Mouse (Mus musculus): ENCODE data around the gene Limch1.

Limch1 gene

DNA sequence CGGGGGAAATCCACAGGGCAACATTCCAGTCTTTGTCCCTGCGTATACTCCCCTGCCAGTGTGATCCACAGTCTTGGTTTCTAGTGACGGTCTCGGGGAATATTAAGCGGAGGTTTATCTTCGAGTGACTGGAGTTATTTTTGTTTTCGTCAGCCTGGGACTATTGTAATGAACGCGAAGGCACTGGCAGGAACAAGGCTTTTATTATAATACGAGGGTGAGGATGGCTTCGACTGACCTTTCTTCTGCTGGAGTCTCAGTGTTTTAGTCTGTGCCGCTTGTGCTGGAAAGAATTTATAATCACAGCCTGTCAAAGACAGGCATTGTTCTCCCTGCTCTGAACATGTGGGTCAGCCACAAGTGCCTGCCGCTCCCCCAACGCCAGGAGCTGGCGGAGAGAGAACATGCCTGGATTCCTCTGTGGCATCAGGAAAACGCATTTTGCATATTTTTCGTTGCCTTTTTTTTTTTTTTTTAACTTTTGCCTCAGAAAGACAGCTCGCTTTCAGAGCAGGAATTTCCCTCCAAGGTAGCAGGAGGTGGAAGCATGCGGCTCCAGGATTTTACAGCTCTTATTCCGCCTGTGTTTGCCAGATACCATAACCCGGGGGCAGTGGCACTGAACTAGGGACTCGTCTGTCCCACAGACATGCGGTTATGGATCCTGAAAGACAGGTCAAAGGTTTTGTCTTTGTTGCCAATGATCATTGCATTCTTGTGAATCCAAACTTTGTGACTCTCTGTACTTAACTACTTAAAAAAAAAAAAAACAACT lies 222.6 kb downstream of the Limch1 start:
- DNase-seq (ENCODE audit: low spot score in 2 of 2), result no peak

DNA sequence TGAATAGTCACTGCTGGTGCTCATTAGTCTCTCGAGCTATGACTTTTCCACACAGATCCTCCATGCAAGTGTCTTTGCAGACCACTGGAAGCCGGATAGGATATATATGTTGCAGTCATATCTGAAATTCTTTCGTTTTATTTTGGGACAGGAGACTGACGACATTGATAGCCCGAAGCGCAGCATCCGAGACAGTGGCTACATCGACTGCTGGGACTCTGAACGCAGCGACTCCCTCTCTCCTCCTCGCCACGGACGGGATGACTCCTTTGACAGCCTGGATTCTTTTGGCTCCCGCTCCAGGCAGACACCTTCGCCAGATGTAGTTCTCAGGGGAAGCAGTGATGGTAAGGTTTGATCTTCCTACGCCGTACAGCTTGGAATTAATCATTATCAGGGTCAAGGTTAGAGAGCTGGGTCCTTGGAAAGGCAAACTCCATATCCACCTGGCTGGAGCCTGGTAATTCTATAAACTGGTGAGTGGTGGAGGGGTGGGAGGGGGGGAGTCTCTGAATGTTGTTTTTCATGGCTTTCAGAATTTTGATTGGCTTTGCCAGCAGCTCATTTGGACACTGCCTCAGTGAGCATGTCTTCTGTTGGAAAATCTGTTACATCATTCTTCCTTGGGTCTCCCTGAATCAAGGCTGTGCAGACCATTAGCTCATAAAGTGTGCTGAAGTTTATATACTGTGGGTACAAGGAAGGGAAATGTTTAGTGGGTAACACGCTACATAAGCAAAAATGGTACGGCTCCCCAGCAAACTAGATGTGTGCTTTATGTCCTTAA lies 223.5 kb downstream of the Limch1 start:
- no peak for DNase-seq (ENCODE audit: low spot score in 2 of 2)

GRCm38 (mm10) chr5:66975621-66976020 lies 230.0 kb downstream of the Limch1 start:
- no peak for DNase-seq (ENCODE audit: low spot score in 2 of 2)

- DNase-seq (ENCODE audit: low spot score in 2 of 2), result no peak
Observed at GRCm38 (mm10) chr5:66979332-66980218, 233.9 kb downstream of the Limch1 start.

DNA sequence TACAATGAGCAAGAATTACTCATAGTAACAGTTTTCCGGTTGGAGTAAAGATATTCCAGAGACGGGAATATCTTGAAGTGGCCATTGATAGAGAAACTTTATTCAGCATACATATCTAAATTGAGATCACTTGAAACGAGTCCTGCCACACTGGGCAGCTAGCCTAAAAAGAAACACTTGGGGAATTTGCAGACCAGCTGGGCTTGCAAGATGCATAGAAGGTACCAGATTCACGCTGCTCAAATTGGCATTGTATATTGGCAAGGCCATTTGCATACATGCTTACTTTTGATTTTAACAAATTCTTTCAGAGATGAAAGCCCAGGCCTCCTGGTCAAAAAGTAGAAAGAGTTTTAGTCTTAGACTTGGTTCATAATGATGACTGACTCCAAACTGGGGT lies 235.2 kb downstream of the Limch1 start:
- DNase-seq (ENCODE audit: low spot score in 2 of 2), result no peak

DNA sequence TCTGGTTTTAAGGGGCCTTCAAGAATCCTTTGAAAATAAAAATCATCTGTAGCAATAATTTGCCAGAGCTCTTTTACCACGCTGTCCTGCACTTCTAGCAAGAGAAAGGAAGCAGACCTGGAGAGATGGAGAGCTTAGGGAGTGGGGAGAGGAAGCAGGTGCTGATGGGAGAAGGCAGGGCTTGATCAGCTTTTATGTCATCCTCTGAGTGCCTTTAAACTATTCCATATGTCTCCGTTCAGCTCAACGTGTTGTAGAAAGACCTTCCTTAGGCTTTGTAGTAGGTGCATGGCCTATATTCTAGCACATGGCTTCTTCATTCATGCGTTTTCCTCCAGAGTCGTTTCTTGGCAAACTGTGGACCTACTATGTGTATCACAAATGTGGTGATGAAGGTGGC lies 237.5 kb downstream of the Limch1 start:
- DNase-seq (ENCODE audit: low spot score in 2 of 2), result no peak

- DNase-seq (ENCODE audit: low spot score in 2 of 2), result no peak
Observed at GRCm38 (mm10) chr5:66988926-66989325, 243.3 kb downstream of the Limch1 start.

GRCm38 (mm10) chr5:66989531-66989930 lies 243.9 kb downstream of the Limch1 start:
- DNase-seq (ENCODE audit: low spot score in 2 of 2), result no peak

DNA sequence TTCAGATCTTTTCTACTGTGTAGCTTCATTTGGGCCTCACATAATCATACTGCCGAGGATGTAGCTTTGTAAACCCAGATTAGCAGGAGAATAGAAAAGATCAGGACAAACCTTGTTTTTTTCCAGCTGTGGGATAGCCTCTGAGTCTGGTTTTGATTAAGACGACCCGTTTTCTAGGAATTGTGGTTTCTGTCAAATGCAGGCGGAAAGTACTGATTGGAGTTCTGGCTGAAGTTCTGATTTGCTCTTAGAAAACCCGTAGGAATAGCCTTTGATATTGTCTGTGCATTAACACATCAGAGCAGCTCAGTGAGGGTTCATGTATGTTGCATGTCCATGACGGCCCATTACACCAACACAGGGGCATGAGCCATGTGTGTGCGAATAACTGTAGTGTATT lies 246.8 kb downstream of the Limch1 start:
- no peak for DNase-seq (ENCODE audit: low spot score in 2 of 2)

DNA sequence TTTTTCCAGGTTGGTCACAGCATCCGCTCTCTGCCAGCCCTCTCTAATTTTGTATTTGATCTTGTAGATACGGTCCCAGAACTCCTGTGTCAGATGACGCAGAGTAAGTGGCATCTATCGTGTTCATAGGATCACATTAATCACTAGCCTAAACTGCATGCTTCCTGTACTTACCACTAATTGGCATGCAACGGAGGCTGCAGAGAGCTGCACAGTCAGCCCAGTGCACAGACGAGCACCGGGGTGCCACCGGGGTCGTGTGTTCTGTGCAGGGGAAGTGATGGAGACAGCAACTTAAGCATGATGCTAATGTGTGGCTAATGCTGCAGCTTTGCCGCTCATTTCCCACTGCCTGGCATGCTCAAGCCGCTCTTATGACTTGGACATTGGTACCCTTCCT lies 247.4 kb downstream of the Limch1 start:
- no peak for DNase-seq (ENCODE audit: low spot score in 2 of 2)

DNA sequence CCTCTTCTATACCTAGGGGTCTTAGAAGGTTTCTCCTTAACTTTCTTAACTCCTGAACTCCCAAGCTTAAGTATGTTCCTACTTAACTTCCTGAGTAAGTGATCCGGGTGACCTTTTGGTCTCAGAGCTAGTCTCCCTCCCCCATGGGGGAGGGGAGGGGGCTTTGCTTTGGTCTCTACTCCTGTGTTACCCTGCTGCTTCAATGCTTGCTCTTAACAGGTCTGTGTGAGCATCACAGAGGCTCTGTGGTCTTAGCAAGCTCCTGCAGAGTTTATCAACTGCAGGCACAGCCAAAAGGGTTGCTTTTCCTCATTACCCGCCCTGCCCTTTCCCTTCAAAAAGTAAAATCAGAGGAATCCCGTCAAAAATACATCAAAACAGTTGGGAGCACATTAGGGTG lies 250.5 kb downstream of the Limch1 start:
- no peak for DNase-seq (ENCODE audit: low spot score in 2 of 2)

- DNase-seq (ENCODE audit: low spot score in 2 of 2), result no peak
Observed at GRCm38 (mm10) chr5:66996886-66997599, 251.4 kb downstream of the Limch1 start.

DNA sequence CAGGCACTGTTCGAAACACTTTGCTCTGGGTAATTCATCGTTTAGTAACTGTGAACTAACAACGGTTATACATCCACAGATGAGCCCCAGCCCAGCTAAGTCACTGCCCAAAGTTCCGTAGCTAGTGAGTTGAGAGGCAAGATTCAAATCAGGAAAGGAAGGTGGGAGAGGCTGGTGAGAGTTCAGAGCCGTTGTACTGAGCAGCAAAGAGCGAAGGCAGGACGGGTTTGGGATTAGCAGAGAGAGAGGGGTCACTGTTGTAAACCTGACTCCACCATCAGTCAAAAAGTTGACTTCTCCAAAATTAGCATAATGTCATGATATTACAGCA lies 251.9 kb downstream of the Limch1 start:
- no peak for DNase-seq (ENCODE audit: low spot score in 2 of 2)

- no peak for DNase-seq (ENCODE audit: low spot score in 2 of 2)
Observed at GRCm38 (mm10) chr5:66998341-66998740, 252.7 kb downstream of the Limch1 start.

- no peak for DNase-seq (ENCODE audit: low spot score in 2 of 2)
Observed at GRCm38 (mm10) chr5:67002346-67002745, 256.7 kb downstream of the Limch1 start.

DNA sequence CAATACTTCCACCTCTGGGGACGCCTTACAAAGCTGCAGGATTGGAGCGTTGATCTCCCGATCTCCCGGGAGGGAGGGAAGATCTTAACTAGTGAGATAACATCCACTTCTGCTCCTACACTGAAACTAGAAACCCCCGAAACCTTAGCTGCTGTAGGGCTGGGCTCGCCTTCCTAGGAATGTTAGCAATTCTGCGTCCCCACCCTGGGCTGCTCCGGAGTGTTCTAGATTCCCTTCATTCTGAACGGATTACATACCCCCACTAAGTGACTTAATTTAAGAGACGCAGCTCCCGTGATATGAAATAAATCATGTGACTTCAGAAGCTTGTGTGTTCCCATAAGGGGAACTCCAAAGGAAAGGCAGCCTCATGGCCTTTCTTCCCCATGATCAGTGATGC lies 259.0 kb downstream of the Limch1 start:
- DNase-seq (ENCODE audit: low spot score in 2 of 2), result no peak

- DNase-seq (ENCODE audit: low spot score in 2 of 2), result no peak
Observed at GRCm38 (mm10) chr5:67011043-67011870, 265.6 kb downstream of the Limch1 start.

- no peak for DNase-seq (ENCODE audit: low spot score in 2 of 2)
Observed at GRCm38 (mm10) chr5:67011985-67012384, 266.4 kb downstream of the Limch1 start.

DNA sequence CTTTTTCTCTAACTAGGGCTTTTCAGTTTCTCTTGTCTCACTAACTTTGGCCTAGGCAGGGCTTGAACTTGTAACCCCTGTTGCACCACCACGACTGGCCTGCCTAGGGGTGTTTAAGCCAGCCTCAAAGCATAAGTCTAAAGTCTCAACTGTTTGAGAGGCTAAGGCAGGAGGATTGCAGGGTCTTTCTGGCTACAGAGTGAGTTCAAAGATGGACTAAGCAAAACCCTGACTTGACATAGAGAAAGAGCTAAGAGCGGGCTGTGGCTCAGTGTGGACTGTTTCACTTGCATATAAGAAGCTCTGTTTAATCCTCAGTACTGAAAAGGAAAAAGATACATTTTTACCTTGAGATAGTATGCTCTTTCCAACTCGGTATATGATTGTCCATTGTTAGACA lies 268.3 kb downstream of the Limch1 start:
- DNase-seq (ENCODE audit: low spot score in 2 of 2), result no peak

DNA sequence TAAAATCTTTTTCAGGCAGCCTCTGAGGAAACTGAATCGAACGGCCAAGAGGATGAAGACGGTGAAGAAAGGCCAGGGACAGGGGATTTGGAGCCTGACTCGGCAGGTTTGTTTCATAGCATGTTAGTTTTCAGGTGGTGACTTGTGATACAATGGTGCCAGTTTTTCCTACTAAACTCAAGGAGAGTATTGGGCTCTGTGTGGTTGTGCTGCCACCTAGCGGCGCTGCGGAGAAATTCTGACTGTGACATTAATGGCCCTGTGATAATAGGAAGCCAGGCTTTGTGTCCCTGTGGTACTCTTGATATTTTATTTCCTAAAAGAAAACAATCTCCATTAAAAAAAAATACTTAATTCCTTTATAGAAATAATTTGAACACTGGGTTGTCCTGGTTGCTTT lies 270.8 kb downstream of the Limch1 start:
- DNase-seq (ENCODE audit: low spot score in 2 of 2), result peak; percentile 5 to 9
